Mouse (Mus musculus) ES-E14 (cell line): ENCODE data around the gene Serinc5. TPM values are rescaled to one million over a fixed set of nuclear protein-coding genes. Genes with fewer than 3 reads are reported as not detected.

Experiments used
- DNase-seq: peaks from one replicate; pipeline ENCODE4 v3.0.0-alpha.2; 2013; ENCODE audit warnings: low read depth, low spot score
- H3K27ac ChIP-seq: 2 replicates; pipeline ENCODE4 v1.5.1; 2012; ENCODE audit warnings: low read depth, mild to moderate bottlenecking, low read length, moderate library complexity, mixed read lengths; ENCODE audit not compliant: poor library complexity, insufficient read depth, severe bottlenecking
- H3K36me3 ChIP-seq: 2 replicates; pipeline ENCODE4 v1.6.1; 2012; ENCODE audit warnings: mild to moderate bottlenecking, low read length, moderate library complexity, mixed read lengths; ENCODE audit not compliant: control insufficient read depth, poor library complexity, insufficient read depth, severe bottlenecking
- H3K4me1 ChIP-seq, 2 experiments: fragments of 150-350 bp in 1 of 2; sonication (generic) in 1 of 2; 2 replicates each; pipeline ENCODE4 v1.6.1; 2012; ENCODE audit warnings: low read length in 2 of 2, mild to moderate bottlenecking in 1 of 2, mixed read lengths in 1 of 2; ENCODE audit not compliant: control insufficient read depth in 2 of 2, insufficient read depth in 2 of 2, poor library complexity in 1 of 2
- H3K4me3 ChIP-seq, 2 experiments: fragments of 150-350 bp in 1 of 2; sonication (generic) in 1 of 2; 2 replicates each; pipeline ENCODE4 v1.5.1; 2012; ENCODE audit warnings: low read length in 2 of 2, low read depth in 1 of 2, mild to moderate bottlenecking in 1 of 2, mixed read lengths in 1 of 2; ENCODE audit not compliant: insufficient read depth in 1 of 2, poor library complexity in 1 of 2, severe bottlenecking in 1 of 2
- H3K9ac ChIP-seq: 2 replicates; pipeline ENCODE4 v1.6.1; 2012; ENCODE audit warnings: low read depth, mild to moderate bottlenecking, low read length, mixed read lengths; ENCODE audit not compliant: poor library complexity, insufficient read depth, severe bottlenecking
- H3K9me3 ChIP-seq: fragments of 150-350 bp; sonication (generic); 2 replicates; pipeline ENCODE4 v1.6.1; 2012; ENCODE audit warnings: low read depth, mild to moderate bottlenecking, low read length; ENCODE audit not compliant: control insufficient read depth, insufficient read depth
- CHD2 ChIP-seq: IDR thresholded peaks from 2 replicates; pipeline ENCODE4 v1.6.1; 2014; ENCODE audit warnings: mild to moderate bottlenecking, low read depth, low read length, inconsistent platforms
- HCFC1 ChIP-seq: IDR thresholded peaks from 2 replicates; pipeline ENCODE4 v1.6.1; 2012; ENCODE audit warnings: low read length, inconsistent platforms, borderline replicate concordance; ENCODE audit not compliant: insufficient read depth
- MAFK ChIP-seq: IDR thresholded peaks from 2 replicates; pipeline ENCODE4 v1.6.1; 2014; ENCODE audit warnings: mild to moderate bottlenecking, low read depth, low read length, inconsistent platforms; ENCODE audit not compliant: insufficient read depth
- ZC3H11A ChIP-seq: IDR thresholded peaks from 2 replicates; pipeline ENCODE4 v1.6.1; 2012; ENCODE audit warnings: low read depth, mild to moderate bottlenecking, inconsistent platforms, low read length, borderline replicate concordance
- ZNF384 ChIP-seq: IDR thresholded peaks from 2 replicates; pipeline ENCODE4 v1.6.1; 2012; ENCODE audit warnings: low read depth, low read length, inconsistent platforms
- in situ Hi-C, 2 experiments: fragments of 600-800 bp; cut with MboI; formaldehyde crosslinking; loops; one replicate each; pipeline ENCODE4 v1.15.1; 2025; ENCODE audit warnings: low sequenced_read_pairs in 2 of 2, inconsistent platforms in 1 of 2; ENCODE audit not compliant: unreplicated experiment in 2 of 2
- total RNA-seq: library from RNA; depleted of rRNA; stranded (reverse); fragments of 300-350 nt; gene quantifications from 2 replicates; pipeline ENCODE4 v1.2.3, GENCODE M21; 2012

Gene Serinc5
- total RNA-seq, 1 experiment = 14.9 TPM

DNA sequence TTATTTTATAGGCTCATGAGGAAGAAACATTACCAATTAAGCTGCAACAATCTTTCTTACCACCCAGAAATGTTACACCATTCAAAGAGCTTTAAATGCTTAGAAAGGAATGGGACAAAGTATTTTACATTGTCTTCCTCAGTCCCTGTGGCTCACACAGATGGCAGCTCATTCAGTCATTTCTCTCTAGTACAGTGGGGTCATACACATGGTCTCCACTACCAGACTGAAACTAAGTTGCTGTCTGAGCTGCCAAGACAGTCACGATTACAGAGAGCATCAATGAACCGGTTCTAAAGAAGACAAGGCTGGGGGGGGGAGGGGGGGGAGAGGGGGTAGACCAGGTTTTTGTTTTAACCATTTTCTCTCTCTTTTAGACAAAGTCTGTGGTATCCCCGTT, 19.7 kb upstream of the Serinc5 start:
- in situ Hi-C loops = loop anchor here in 1 of 2 experiments (25.0 kb wide), 1 partner anchor 146 kb away; no protein-coding TSS in a partner anchor
- H3K27ac ChIP-seq = no peak overlapping the region
- 0 out of 4 replicates have a peak, but pooled peaks cover 0 to 4% of the 10 kb centered on the region in 2 experiments for H3K4me1 ChIP-seq

DNA sequence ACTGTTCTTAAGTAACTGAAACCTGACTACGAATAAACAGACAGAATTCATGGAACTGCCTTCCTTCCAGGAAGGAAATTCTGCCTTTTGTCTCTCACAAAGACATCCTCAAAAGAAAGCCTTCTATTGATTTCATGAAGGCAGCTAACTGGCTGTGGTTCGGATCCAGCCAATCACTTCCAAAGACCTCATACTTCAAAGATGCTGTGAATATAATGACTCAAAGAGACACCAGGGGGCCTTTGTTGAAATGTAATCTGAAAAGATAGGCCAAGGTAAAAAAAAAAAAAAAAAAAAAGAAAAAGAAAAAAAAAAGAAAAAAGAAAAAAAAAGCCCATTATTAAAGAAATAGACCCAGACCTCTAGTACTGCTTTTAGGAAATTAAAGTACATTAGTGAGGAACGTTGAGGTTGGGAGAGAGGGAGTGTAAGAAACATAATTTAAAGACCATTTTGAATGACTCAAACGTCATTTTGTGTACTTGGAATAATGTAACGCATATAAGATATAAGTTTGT, 18.6 kb upstream of the Serinc5 start:
- DNase-seq = no peak
- H3K9me3 ChIP-seq = no peaks in the 10 kb centered on the region
- H3K4me3 ChIP-seq = no peak overlapping the region
- no peak overlapping the region for H3K9ac ChIP-seq
- H3K36me3 ChIP-seq = no peaks in the 10 kb centered on the region
- no peak for TF ChIP-seq CHD2
- TF ChIP-seq ZNF384 = peak; percentile 55; the same call in 1 of the 2 replicates
- in situ Hi-C loops = loop anchor here in 1 of 2 experiments (25.0 kb wide), 1 partner anchor 145 kb away; no protein-coding TSS in a partner anchor
- H3K4me1 ChIP-seq = 0 out of 4 replicates have a peak, but pooled peaks cover 0 to 4% of the 10 kb centered on the region in 2 experiments
- H3K27ac ChIP-seq = no peak overlapping the region

More for the DNA sequence above, 19.7 kb upstream of the Serinc5 start:
- TF ChIP-seq HCFC1 (no peak), ZC3H11A (no peak), CHD2 (no peak), MAFK (no peak), ZNF384 (no peak)
- Histone ChIP-seq H3K9ac (no peak overlapping the region), H3K4me3 (no peak overlapping the region), H3K36me3 (no peaks in the 10 kb centered on the region), H3K9me3 (no peaks in the 10 kb centered on the region)
- no peak for DNase-seq

DNA sequence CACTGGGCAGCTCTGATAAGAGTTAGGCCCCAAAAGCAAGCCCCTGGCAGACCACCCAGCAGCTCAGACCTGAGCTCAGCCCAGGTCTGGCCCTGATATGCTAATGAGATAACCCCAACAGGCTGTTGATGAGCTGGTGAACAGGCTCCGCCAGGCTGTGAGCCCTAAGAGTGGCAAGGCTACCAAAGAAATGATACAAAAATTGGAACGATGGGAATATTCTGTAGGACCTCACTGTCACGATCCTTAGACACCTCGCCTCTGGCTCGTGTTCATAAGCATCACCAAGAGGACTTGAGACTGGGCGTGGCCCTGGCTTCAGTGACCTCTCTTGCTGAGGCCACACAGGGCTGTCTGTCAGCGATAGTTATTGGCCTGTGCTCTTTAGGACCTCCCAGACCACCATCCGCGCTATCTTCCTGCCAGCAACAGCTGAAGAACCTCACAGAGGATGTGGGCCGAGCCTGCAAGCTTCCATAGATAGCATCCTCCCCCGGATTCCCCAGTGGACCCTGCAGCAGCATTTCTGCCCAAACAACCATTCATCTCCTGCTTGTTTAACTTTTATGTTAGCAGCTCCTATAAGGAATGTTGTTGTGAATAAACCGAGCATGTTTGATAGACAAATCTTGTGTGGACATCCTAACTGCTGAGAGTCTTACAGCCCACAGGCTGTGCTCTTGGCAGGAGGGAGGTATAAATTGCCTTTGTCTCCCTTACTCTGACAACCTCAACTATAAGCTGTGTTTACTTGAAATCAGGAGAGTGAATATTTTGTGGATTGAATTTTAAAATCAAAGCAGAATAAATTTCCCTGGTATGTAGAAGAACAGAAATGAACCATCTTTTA, 17.9 kb upstream of the Serinc5 start:
- no peak overlapping the region for H3K9ac ChIP-seq
- H3K27ac ChIP-seq = no peak overlapping the region
- no peaks in the 10 kb centered on the region for H3K9me3 ChIP-seq
- no peaks in the 10 kb centered on the region for H3K36me3 ChIP-seq
- 0 out of 4 replicates have a peak, but pooled peaks cover 0 to 4% of the 10 kb centered on the region in 2 experiments for H3K4me1 ChIP-seq
- TF ChIP-seq HCFC1 = no peak
- no peak for TF ChIP-seq CHD2
- no peak for TF ChIP-seq ZC3H11A
- no peak for TF ChIP-seq ZNF384
- TF ChIP-seq MAFK = no peak
- in situ Hi-C loops = loop anchor here in 1 of 2 experiments (25.0 kb wide), 1 partner anchor 144 kb away; no protein-coding TSS in a partner anchor
- DNase-seq = no peak
- no peak overlapping the region for H3K4me3 ChIP-seq

DNA sequence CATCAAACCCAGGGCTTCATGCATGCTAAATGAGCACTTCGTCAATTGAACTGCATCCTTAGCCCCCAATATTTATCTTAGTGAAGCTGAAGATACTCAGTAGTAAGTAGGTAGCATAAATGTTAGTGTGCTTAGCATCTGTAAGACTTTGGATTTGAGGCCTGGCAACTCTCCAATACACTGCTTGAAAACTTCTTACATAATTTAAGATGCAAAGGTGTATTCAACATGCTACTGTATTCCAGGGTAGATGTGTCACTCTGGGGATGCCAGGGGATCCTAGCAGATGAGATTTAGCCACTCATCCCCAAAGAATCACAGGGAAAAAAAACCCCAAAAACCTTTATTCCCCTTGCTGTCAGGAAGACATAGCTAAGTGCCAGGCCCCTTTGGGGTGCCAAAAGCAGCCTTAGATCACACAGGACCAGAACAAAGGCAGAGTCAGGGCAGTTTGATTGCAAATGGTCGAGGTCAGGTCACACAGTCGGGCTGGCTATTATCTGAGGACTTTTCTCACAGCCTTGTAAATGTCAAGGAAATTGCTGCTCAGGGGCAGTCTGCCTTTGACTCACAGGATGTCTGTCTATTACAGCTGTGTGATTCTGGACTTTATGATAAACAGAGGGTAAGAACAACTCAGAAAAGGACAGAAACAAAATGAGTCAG, 17.0 kb upstream of the Serinc5 start:
- Histone ChIP-seq H3K9me3 (no peaks in the 10 kb centered on the region), H3K4me3 (no peak overlapping the region), H3K9ac (no peak overlapping the region), H3K4me1 (0 out of 4 replicates have a peak, but pooled peaks cover 0 to 4% of the 10 kb centered on the region in 2 experiments), H3K36me3 (no peaks in the 10 kb centered on the region), H3K27ac (no peak overlapping the region)
- TF ChIP-seq MAFK = no peak
- TF ChIP-seq CHD2 = no peak
- TF ChIP-seq HCFC1 = no peak
- in situ Hi-C loops = loop anchor here in 1 of 2 experiments (25.0 kb wide), 1 partner anchor 143 kb away; no protein-coding TSS in a partner anchor
- no peak for DNase-seq
